Mouse (Mus musculus) B cell, adult 2 months (primary cell): ENCODE data around the gene Efna2.
"Not testable (repeated sequence)": the region's sequence is repeated elsewhere in the genome, so short reads cannot be mapped to it uniquely, and the experiment has no call there.

Experiments
- DNase-seq, 2 experiments: peaks; one replicate each; pipeline ENCODE4 v3.0.0; 2022

The Efna2 gene

DNA sequence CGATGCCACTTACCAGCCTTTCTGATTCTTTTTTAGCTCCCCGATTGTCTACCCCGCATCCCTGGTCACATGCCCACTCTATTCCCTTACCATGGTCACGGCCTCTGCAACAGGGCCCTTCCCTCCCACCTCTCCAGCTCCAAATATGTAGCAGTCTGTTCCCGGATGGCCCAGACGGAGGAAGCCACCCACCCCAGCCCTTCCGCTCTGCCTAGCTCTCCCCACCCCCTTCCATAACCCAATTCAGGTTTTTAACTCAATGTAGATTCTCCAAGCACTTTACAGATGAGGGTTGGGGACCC lies 22.6 kb upstream of the Efna2 start:
- DNase-seq = no peak

GRCm38 (mm10) chr10:80157141-80157929 lies 21.9 kb upstream of the Efna2 start:
- DNase-seq = no peak

DNA sequence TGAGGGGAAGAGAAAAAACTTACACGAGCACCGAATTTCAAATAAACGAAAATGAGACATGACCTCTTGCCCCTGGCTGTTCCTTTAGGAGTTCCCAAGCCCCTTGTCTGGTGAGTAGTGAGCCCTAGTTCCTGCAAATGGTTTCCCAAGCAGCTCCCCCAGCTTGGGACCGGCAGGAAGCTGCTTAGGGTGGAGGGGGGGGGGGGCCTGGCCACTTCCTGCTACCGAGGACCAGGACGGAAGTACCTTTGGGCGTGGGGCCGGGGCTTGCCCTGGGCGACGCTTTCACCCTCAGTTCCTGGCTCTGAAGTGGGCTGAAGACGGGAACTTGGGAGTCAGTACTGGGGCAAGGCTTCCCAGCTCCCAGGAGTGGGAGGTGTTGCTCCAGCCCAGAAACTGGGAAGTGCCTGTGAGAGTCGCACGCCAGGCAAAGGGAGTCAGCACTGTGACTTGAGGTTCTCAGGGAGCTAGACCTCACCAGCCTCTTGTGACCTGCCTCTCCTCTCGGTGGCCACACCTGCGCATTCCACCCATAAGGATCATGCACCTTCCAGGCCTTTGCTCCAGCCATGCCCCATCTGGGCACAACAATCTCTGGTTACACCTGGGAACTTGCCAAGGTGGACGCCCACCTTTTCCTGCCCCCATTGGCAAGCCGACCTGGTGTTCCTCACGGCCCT lies 20.8 kb upstream of the Efna2 start:
- peak; percentile 77 to 78 for DNase-seq

DNA sequence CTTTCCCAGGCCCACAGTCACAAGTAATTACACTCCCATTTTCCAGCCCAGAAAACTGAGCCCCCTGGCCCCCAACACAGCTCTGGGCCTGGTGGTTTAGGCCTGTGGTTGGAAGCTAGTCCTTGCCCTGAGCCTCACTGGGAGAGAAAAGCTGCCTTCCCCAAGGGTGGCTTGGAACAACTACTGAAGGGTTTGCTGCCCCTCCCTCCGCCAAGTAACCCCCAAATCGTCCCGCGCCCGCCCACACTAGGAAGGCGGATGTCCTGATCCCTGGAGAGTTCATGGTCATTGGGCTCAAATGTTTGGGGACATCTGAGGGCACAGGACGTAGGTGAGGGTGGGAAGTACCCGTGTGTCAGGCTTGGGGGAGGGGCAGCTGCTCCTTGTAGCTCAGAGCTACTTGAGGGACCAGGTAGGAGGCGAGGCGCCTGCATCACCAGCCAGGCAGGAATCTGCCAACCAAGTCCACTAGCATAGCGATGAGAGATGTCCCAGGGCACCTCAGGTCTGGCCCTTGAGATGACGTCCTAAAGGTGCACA lies 20.2 kb upstream of the Efna2 start:
- peak; percentile 81 to 84 for DNase-seq

GRCm38 (mm10) chr10:80159561-80160454 lies 19.5 kb upstream of the Efna2 start:
- peak; percentile 99 for DNase-seq

GRCm38 (mm10) chr10:80160455-80161371 lies 18.6 kb upstream of the Efna2 start:
- peak; percentile 64 to 67 for DNase-seq

DNA sequence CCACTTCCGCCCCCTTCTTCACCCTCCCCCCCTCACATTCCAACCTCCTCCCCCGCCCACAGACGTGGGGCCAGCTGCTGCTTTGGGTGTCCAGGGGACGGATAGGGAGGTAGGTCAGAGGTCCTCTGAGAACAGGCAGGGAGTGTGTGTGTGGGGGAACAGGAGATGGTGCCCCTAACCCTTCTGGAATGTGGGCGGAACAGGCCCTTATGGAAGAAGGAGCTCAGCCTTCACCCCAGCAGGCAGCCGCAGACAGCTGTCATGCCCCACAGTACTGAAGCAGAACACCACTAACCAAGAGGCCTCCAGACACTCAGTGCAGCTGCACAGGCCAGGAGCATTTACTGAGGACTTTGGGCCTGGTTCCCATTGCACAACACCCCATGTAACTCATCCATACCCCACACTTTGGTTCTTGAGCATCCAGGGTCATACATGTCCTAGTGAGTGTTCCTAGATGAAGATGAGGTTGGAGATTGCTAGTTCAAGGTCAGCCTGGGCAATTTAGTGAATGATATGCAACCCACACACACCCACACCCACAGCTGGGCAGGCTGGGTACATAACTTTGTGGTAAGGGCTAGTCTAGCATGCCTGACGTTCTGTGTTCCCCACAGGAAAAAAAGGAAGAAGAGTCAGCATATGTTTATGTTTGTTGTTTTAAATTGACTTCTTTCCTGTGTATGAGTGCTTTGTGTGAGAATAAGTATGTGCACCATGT lies 17.6 kb upstream of the Efna2 start:
- no peak for DNase-seq

- no peak for DNase-seq
These were observed 17.1 kb upstream of the Efna2 start for GRCm38 (mm10) chr10:80162243-80162608.

GRCm38 (mm10) chr10:80162716-80163299 lies 16.5 kb upstream of the Efna2 start:
- peak in 1 of 2 experiments; percentile 50 for DNase-seq

DNA sequence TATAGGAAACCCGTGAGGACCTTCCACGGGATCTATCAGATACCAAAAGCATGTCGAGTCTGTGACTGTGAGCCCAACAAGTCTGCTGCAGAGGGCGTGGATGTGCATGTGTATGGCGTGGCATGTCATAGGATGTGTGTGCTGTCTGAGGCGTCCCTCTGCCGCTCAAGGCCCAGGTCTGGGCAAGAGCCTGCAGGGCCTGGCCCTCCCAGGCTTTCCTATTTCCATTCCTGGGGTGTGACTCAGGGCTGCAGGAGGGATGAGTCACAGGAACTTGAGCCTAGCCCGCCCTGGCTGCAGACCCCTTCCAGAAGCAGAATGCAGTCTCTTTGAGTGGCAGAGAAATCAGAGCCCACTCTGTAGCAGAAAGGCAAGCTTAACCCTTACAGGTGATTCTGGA lies 15.6 kb upstream of the Efna2 start:
- no peak for DNase-seq

DNA sequence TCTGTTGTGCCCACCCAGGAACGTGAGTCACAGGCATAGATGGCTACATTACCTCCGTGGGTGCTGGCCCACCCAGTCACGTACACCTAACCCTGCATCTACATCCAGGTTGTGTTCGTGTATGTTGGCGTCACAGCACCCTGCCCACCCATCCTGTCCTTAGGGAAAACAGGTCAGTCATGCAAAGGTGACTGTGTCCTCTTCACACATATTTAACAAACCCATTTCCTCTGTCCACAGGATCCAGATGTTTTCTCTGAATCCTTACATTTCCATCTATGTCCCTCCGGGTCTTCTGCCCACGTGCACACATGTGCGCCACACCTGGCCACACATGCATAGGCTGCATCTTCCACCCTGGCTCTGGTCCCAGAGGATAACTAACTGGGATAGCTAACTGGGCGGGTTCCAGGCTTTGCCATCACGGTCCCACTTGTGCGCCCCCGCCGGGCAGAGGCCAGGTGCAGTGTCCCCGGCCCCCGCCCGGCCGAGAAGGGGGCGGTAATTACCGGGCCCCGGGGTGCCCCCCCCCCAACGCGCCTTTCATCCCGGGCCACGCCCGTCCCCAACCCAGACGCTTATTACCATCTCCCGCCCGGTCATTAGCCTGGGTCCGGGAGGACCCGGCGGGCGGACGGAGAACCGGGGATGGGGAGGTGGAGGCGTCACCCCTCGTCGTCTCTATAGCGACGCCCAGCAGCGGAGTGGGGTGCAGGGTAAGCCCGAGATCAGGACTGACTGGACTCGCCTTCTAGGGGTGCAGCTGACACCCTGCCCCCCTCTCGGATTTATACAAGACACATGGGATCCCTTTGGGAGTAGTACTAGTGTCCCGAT lies 14.9 kb upstream of the Efna2 start:
- DNase-seq = no peak

- peak; percentile 94 to 95 for DNase-seq
These were observed 14.3 kb upstream of the Efna2 start for GRCm38 (mm10) chr10:80164998-80165344.

DNA sequence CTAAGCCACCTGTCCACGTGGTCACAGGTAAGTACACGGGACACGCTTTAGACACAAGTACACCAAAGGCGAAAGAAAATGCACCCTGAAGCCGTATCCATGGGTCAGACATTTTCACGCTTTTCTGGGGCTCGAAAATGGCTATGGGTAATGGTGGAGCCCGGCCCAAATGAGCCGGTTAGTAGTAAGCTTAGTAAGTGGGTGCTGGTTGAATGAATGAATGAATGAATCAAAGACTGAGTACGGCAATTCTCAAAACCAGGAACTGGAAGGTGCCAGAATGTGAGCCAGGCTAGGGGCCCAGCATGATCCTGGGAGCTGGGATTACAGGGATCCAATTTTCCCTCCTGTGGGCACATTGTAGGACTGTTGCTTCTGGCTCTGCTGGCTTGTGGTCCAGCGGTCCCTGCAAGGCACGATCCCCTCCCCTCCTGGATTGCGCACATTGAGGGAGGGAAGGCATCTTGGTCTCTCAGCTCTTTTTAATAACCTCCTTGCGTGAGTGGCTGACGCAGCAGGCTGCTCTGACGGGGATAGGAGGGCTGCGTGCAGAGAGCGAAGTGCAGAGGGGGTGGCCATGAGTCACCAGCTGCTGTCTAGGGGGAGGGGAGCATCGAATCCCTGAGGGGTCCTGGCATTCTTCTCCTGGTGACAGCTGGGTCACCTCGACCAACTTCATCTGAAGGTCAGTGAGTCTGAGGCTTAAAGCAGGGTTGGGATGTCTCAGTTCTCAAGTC lies 13.7 kb upstream of the Efna2 start, which contains the start of gene Cirbp:
TSS of gene Cirbp (plus strand) at position 594 of the 737 bp plus-strand sequence.
- no peak for DNase-seq

GRCm38 (mm10) chr10:80166136-80166535 lies 13.1 kb upstream of the Efna2 start:
- DNase-seq = not testable (repeated sequence)

GRCm38 (mm10) chr10:80167460-80168037 lies 11.7 kb upstream of the Efna2 start:
- peak; percentile 99 to 100 for DNase-seq

DNA sequence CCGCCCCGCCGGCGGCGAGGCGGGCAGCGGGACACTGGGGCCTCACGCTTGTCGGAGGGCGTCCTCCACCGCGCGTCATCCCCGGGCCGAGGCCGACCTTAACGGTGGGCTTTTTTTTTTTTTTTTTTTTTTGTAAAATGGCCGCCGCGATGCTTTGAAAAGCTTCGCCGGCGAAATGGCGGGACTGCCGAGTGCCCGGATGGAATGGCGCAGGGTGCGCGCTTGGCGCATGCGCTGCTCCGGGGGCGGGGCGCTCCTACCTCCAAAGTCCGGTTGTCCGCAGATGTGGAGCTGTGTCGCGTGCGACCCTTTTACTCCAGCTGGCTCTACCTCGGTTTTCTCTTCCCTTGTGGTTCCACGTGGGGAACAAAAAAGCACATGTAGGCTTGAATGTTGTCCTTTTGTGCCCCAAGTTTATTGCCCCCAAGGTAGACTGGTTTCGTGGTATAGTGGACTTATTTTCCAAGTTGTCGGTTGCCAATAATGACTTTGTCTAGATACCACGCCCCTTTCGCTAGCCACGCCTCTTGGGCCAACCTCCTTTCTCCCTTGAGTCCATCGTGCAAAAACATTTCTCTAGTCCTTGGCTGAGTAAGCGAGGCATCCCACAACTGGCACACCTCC lies 11.1 kb upstream of the Efna2 start:
- peak; percentile 93 to 95 for DNase-seq

DNA sequence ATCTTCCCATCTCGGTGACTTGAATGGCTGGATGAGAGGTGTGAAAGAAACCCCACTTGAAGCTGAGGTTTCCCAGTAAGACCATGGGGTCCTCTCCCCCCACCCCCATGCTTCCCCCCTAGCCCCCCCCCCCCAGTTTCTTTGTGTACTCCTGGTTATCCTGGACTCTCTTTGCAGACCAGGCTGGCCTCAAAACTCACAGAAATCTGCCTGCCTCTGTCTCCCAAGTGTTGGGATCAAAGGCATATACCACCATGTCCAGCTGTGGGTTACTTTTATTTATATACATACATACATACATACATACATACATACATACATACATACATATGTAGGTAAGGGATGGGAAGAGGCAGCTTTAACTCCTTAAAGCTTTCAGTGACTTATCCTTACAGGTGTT lies 10.2 kb upstream of the Efna2 start:
- DNase-seq = no peak

GRCm38 (mm10) chr10:80169651-80170050 lies 9.6 kb upstream of the Efna2 start:
- no peak for DNase-seq

DNA sequence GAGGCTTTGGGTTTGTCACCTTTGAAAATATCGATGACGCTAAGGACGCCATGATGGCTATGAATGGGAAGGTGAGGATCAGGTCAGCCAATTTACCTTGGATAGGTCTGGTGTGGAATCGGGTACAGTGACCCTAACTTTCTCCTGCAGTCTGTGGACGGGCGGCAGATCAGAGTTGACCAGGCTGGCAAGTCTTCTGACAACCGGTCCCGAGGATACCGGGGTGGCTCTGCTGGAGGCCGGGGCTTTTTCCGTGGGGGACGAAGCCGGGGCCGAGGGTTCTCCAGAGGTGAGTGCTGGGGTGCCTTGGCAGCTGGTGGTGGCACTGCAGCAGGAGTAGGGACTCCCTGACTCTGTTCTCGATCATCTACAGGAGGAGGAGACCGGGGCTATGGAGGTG lies 9.2 kb upstream of the Efna2 start:
- DNase-seq = no peak
